Mouse (Mus musculus): ENCODE results near the gene Ddx50. TPM values are rescaled to one million over a fixed set of nuclear protein-coding genes. Genes with fewer than 3 reads are reported as not detected.
A peak's percentile ranks its signal among the peaks of the same experiment; 100 is the strongest.

Gene Ddx50
- 34.4 and 35.4 TPM in 2 replicates for polyA plus RNA-seq (2015; fragmentation: Nextera tagmentation; extraction: Ambion mirVana)

DNA sequence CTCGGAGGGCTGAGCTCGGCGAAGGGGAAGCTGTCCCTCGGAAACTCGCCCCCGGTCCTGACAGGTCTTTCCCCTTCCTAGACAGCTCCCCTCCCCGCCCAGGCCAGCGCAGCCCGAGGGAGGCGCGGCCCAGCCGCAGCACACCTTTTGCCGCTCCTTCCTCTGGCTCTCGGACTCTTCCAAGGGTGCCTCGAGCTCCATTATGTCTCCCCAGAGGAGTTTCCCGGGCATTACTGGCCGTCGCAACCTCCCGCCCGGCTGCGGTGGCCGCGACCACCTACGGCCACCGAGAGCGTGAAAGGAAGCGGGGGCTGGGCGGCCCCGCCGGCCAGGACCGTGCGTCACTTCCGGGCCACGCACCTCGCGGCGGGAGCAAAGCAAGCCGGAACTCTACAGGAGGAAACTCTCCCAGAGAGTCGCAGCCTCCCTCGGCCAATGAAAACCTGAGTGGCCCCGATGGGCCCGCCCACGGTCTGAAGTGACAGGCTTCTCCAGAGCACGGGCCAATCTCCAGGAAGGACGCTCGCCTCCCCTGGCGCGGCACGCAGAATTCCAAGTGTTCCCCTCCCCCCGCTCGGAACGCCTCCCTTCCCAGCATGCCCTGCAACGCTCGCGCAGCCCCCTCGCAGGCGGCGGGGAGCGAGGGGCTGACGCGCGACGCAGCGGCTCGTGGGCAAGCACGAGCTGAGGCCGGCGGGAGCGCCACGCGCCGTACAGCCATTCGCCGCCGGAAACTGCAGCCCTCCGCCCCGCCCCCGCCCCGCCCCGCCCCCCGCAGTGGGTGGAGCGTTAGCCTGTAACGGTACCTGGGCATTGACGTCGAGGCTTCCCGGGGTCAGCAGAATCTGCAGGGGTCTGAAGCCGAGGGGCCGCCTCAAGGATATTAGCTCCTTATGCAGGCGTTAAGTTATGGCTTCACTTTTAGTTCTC, at the start of gene Ddx50:
Gene Ddx50 (minus strand): TSS at position 338 of the 930 bp plus-strand sequence.
- peaks cover 12% of the 10 kb centered on the region for H3K4me1 ChIP-seq (ENCODE audit: control insufficient read depth, low read depth, low read length)
- peak within 1 kb of the TSS; percentile 99 for H3K4me3 ChIP-seq (ENCODE audit: low read depth, low read length)
- H3K27ac ChIP-seq (ENCODE audit: low read length), result peak within 1 kb of the TSS; percentile 91
- no peaks in the 10 kb centered on the region for H3K27me3 ChIP-seq (ENCODE audit: control insufficient read depth, insufficient read depth, low read depth, low read length)
- under 1% methylated on average over 89 of the region's 89 CpGs for WGBS (ENCODE audit: insufficient replicate concordance)
- H3K9ac ChIP-seq (ENCODE audit: low read depth, low read length), result peak within 1 kb of the TSS; percentile 89
- peaks cover 5% of the 10 kb centered on the region for H3K36me3 ChIP-seq (ENCODE audit: control insufficient read depth, insufficient read depth)
- H3K4me2 ChIP-seq (ENCODE audit: low read depth, low read length), result peak within 1 kb of the TSS; percentile 85
- ATAC-seq (ENCODE audit: low read depth), result peak; percentile 95
- H3K9me3 ChIP-seq (replicated peaks; ENCODE audit: control insufficient read depth, low read length), result no peaks in the 10 kb centered on the region

DNA sequence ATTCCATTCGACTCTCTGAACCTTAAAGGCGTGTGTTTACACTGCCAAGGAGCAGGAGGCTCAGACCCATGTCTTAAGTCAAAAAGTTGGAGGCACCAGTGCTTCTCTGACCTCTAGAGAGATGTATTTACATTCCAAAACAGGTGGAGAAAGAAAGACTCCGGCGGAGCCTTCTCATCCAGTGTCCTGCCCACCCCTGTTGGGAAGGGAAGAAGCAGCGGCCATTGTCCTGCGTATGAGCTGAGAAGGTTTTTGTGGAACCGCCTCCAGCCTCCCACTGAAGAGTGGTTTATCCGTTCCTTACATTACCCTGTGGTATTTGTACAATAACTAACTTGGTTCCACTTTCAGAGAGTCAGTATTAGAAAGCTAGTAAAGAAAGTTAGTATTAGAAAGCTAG, 41.8 kb upstream of the Ddx50 start:
- WGBS (ENCODE audit: insufficient replicate concordance), result 71% methylated on average over 8 of the region's 8 CpGs
- no peaks in the 10 kb centered on the region for H3K4me1 ChIP-seq (ENCODE audit: control insufficient read depth, low read depth, low read length)
- H3K27me3 ChIP-seq (ENCODE audit: control insufficient read depth, insufficient read depth, low read depth, low read length), result no peaks in the 10 kb centered on the region
- H3K27ac ChIP-seq (ENCODE audit: low read length), result no peak overlapping the region
- no peak overlapping the region for H3K9ac ChIP-seq (ENCODE audit: low read depth, low read length)
- no peaks in the 10 kb centered on the region for H3K36me3 ChIP-seq (ENCODE audit: control insufficient read depth, insufficient read depth)
- H3K4me3 ChIP-seq (ENCODE audit: low read depth, low read length), result no peak overlapping the region
- no peak overlapping the region for H3K4me2 ChIP-seq (ENCODE audit: low read depth, low read length)
- no peak for ATAC-seq (ENCODE audit: low read depth)
- no peaks in the 10 kb centered on the region for H3K9me3 ChIP-seq (replicated peaks; ENCODE audit: control insufficient read depth, low read length)

DNA sequence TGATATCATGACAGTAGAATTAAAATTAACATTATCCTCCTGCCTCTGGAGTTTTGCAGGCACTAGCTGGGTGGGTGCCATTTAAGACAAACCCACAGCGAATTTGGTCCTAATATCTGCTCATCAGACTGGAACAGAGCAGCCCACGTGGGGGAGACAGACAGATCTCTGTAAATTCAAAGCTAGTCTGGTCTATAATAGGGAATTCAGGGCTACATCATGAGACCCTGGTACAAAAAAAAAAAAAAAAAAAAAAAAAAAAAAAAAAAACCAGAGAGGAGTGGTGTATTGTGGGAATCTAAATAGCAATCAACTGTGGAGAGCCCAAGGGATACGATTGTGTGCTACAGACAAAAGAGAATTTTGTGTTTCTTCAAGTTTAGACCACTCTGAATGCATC, 41.2 kb upstream of the Ddx50 start:
- Histone ChIP-seq H3K9ac (ENCODE audit: low read depth, low read length) (no peak overlapping the region), H3K9me3 (replicated peaks; ENCODE audit: control insufficient read depth, low read length) (no peaks in the 10 kb centered on the region), H3K36me3 (ENCODE audit: control insufficient read depth, insufficient read depth) (no peaks in the 10 kb centered on the region), H3K4me1 (ENCODE audit: control insufficient read depth, low read depth, low read length) (no peaks in the 10 kb centered on the region), H3K27ac (ENCODE audit: low read length) (no peak overlapping the region), H3K4me2 (ENCODE audit: low read depth, low read length) (no peak overlapping the region), H3K4me3 (ENCODE audit: low read depth, low read length) (no peak overlapping the region), H3K27me3 (ENCODE audit: control insufficient read depth, insufficient read depth, low read depth, low read length) (no peaks in the 10 kb centered on the region)
- no peak for ATAC-seq (ENCODE audit: low read depth)
- whole genome bisulfite sequencing (ENCODE audit: insufficient replicate concordance), result 72% methylated on average over 3 of the region's 3 CpGs

GRCm38 (mm10) chr10:62687032-62687674, 36.1 kb upstream of the Ddx50 start:
- WGBS (ENCODE audit: insufficient replicate concordance), result 82% methylated on average over 15 of the region's 15 CpGs

DNA sequence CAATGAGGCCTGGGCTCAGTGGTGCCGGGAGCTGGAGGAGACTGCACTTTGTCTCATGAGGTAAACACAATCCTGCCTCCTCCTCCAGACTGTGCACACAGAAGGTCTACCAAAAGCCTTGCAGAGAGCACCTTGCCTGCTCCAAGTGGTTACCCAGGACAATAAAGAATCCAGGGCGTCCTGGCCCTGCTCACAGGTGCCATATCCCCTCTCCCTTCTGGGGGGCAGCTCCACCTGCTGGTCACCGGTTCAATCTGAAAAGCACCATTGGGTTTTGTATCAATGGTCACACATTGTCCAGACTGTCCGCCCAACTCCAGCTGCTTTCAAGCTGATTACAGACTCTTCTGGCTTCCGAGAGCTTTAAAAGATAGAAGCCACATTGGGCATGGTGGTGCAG, 32.0 kb upstream of the Ddx50 start:
- Histone ChIP-seq H3K9ac (ENCODE audit: low read depth, low read length) (no peak overlapping the region), H3K36me3 (ENCODE audit: control insufficient read depth, insufficient read depth) (no peaks in the 10 kb centered on the region), H3K27me3 (ENCODE audit: control insufficient read depth, insufficient read depth, low read depth, low read length) (no peaks in the 10 kb centered on the region; the same call in 1 of the 2 replicates), H3K9me3 (replicated peaks; ENCODE audit: control insufficient read depth, low read length) (peaks cover 4% of the 10 kb centered on the region), H3K27ac (ENCODE audit: low read length) (no peak overlapping the region), H3K4me3 (ENCODE audit: low read depth, low read length) (no peak overlapping the region), H3K4me1 (ENCODE audit: control insufficient read depth, low read depth, low read length) (no peaks in the 10 kb centered on the region), H3K4me2 (ENCODE audit: low read depth, low read length) (no peak overlapping the region)
- WGBS (ENCODE audit: insufficient replicate concordance), result 41% methylated on average over 5 of the region's 5 CpGs
- ATAC-seq (ENCODE audit: low read depth), result no peak

More at GRCm38 (mm10) chr10:62687032-62687674, 36.1 kb upstream of the Ddx50 start:
- H3K27ac ChIP-seq (ENCODE audit: low read length), result no peak overlapping the region
- H3K9ac ChIP-seq (ENCODE audit: low read depth, low read length), result no peak overlapping the region
- H3K9me3 ChIP-seq (replicated peaks; ENCODE audit: control insufficient read depth, low read length), result no peaks in the 10 kb centered on the region
- ATAC-seq (ENCODE audit: low read depth), result no peak
- no peaks in the 10 kb centered on the region for H3K36me3 ChIP-seq (ENCODE audit: control insufficient read depth, insufficient read depth)
- H3K4me1 ChIP-seq (ENCODE audit: control insufficient read depth, low read depth, low read length), result no peaks in the 10 kb centered on the region
- no peak overlapping the region for H3K4me2 ChIP-seq (ENCODE audit: low read depth, low read length)
- no peaks in the 10 kb centered on the region for H3K27me3 ChIP-seq (ENCODE audit: control insufficient read depth, insufficient read depth, low read depth, low read length)
- no peak overlapping the region for H3K4me3 ChIP-seq (ENCODE audit: low read depth, low read length)

- H3K27me3 ChIP-seq (ENCODE audit: control insufficient read depth, insufficient read depth, low read depth, low read length), result no peaks in the 10 kb centered on the region; the same call in 1 of the 2 replicates
- peaks cover 4% of the 10 kb centered on the region for H3K9me3 ChIP-seq (replicated peaks; ENCODE audit: control insufficient read depth, low read length)
- H3K4me3 ChIP-seq (ENCODE audit: low read depth, low read length), result no peak overlapping the region
- 48% methylated on average over 1 of the region's 1 CpGs for WGBS (ENCODE audit: insufficient replicate concordance)
- ATAC-seq (ENCODE audit: low read depth), result no peak
- no peak overlapping the region for H3K27ac ChIP-seq (ENCODE audit: low read length)
- H3K36me3 ChIP-seq (ENCODE audit: control insufficient read depth, insufficient read depth), result no peaks in the 10 kb centered on the region
- no peaks in the 10 kb centered on the region for H3K4me1 ChIP-seq (ENCODE audit: control insufficient read depth, low read depth, low read length)
- no peak overlapping the region for H3K4me2 ChIP-seq (ENCODE audit: low read depth, low read length)
- no peak overlapping the region for H3K9ac ChIP-seq (ENCODE audit: low read depth, low read length)
These were observed 28.8 kb upstream of the Ddx50 start for GRCm38 (mm10) chr10:62679833-62680232.

- H3K27ac ChIP-seq (ENCODE audit: low read length), result no peak overlapping the region
- H3K9ac ChIP-seq (ENCODE audit: low read depth, low read length), result no peak overlapping the region
- no peak overlapping the region for H3K4me3 ChIP-seq (ENCODE audit: low read depth, low read length)
- no peaks in the 10 kb centered on the region for H3K36me3 ChIP-seq (ENCODE audit: control insufficient read depth, insufficient read depth)
- no peaks in the 10 kb centered on the region; the same call in 1 of the 2 replicates for H3K27me3 ChIP-seq (ENCODE audit: control insufficient read depth, insufficient read depth, low read depth, low read length)
- no peaks in the 10 kb centered on the region for H3K4me1 ChIP-seq (ENCODE audit: control insufficient read depth, low read depth, low read length)
- peaks cover 4% of the 10 kb centered on the region for H3K9me3 ChIP-seq (replicated peaks; ENCODE audit: control insufficient read depth, low read length)
- H3K4me2 ChIP-seq (ENCODE audit: low read depth, low read length), result no peak overlapping the region
- WGBS (ENCODE audit: insufficient replicate concordance), result 71% methylated on average over 5 of the region's 5 CpGs
- no peak for ATAC-seq (ENCODE audit: low read depth)
These were observed 26.3 kb upstream of the Ddx50 start for GRCm38 (mm10) chr10:62677329-62677728.

DNA sequence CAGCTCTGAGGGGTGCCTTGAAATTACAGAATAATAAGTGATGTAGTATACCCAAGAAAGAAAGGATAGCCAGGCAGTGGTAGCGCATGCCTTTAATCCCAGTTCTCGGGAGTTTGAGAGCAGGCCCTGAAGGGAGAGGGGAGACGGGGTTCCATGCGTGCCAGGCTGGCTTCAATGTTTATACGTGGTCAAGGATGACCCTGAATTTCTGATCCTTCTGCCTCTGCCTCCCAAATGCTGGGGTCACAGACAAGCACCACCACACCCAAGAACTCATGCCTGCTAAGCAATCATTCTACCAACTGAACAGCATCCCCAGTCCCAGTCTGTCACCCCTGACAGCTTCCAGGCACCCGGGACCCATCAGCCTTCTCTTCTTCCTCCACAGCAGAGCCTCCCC, 25.2 kb upstream of the Ddx50 start:
- Histone ChIP-seq H3K4me3 (ENCODE audit: low read depth, low read length) (no peak overlapping the region), H3K27ac (ENCODE audit: low read length) (no peak overlapping the region), H3K27me3 (ENCODE audit: control insufficient read depth, insufficient read depth, low read depth, low read length) (no peaks in the 10 kb centered on the region), H3K9me3 (replicated peaks; ENCODE audit: control insufficient read depth, low read length) (peaks cover 4% of the 10 kb centered on the region), H3K9ac (ENCODE audit: low read depth, low read length) (no peak overlapping the region), H3K4me2 (ENCODE audit: low read depth, low read length) (no peak overlapping the region), H3K4me1 (ENCODE audit: control insufficient read depth, low read depth, low read length) (no peaks in the 10 kb centered on the region), H3K36me3 (ENCODE audit: control insufficient read depth, insufficient read depth) (no peaks in the 10 kb centered on the region)
- WGBS (ENCODE audit: insufficient replicate concordance), result 66% methylated on average over 6 of the region's 6 CpGs
- no peak for ATAC-seq (ENCODE audit: low read depth)

GRCm38 (mm10) chr10:62672359-62672758, 21.3 kb upstream of the Ddx50 start:
- H3K4me1 ChIP-seq (ENCODE audit: control insufficient read depth, low read depth, low read length), result peaks cover 4% of the 10 kb centered on the region; the same call in 1 of the 2 replicates
- no peak overlapping the region for H3K4me3 ChIP-seq (ENCODE audit: low read depth, low read length)
- no peak overlapping the region for H3K9ac ChIP-seq (ENCODE audit: low read depth, low read length)
- ATAC-seq (ENCODE audit: low read depth), result no peak
- H3K9me3 ChIP-seq (replicated peaks; ENCODE audit: control insufficient read depth, low read length), result no peaks in the 10 kb centered on the region
- no peaks in the 10 kb centered on the region for H3K27me3 ChIP-seq (ENCODE audit: control insufficient read depth, insufficient read depth, low read depth, low read length)
- no peak overlapping the region for H3K27ac ChIP-seq (ENCODE audit: low read length)
- no peaks in the 10 kb centered on the region for H3K36me3 ChIP-seq (ENCODE audit: control insufficient read depth, insufficient read depth)
- no peak overlapping the region for H3K4me2 ChIP-seq (ENCODE audit: low read depth, low read length)
- WGBS (ENCODE audit: insufficient replicate concordance), result 87% methylated on average over 2 of the region's 2 CpGs

All from liver, embryonic 16.5 days (tissue).